Mouse (Mus musculus): Measurements from ENCODE around the gene Atg7.

Atg7 gene

DNA sequence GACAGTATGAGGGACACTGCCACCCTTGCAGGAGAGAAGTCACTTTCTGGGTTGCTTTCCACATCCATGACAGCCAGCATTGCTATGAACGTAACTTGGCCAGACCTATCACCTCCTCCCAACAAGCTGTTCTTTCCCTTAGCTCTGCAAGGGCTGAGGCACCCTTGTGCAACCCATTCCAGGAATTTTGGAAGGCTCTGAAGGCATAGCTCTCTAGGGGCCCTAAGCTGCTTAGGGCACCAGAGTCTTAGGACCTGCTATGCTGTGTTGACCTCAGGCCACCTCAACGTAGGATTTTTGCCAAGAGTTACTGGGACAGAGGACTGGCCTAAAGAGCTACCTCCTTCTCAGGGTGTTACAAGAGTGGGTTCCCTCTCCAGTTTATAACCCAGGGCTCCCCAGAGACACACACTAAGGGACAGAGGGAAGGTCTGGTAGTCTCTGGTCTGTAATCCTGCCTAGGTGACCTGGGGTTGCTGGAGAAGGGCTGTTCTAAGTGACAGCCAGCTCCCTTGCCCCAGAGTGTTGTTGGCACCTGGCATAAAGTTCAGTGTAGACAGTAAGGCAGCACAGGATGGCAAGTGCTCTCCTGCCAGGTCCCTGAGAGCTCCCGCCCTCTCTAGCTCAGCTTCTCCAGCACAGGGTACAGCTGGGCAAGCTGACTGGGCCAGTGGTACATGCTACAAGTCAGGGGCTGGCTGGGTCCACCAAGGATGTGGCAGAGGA, 215.3 kb downstream of the Atg7 start:
- TF ChIP-seq GATA4 (IDR thresholded peaks at IDR 0.05; ENCODE audit: insufficient replicate concordance, low read length), result no peak

DNA sequence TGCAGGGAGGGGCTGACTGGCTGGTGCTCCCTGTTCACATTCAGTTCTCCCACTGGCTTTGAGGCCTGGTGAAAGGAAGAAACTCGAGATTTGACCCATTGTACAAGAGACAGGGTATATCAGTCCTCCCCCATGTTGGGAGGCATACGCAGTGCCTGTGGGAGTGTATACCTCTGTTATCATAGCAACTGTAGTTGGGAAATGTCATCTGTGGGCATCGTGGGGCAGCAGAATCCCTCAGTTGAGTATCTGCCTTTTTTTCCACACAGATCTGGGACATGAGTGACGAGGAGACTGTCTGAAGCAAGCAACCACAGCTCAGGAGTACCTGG, 215.8 kb downstream of the Atg7 start:
- TF ChIP-seq GATA4 (IDR thresholded peaks at IDR 0.05; ENCODE audit: insufficient replicate concordance, low read length), result no peak

DNA sequence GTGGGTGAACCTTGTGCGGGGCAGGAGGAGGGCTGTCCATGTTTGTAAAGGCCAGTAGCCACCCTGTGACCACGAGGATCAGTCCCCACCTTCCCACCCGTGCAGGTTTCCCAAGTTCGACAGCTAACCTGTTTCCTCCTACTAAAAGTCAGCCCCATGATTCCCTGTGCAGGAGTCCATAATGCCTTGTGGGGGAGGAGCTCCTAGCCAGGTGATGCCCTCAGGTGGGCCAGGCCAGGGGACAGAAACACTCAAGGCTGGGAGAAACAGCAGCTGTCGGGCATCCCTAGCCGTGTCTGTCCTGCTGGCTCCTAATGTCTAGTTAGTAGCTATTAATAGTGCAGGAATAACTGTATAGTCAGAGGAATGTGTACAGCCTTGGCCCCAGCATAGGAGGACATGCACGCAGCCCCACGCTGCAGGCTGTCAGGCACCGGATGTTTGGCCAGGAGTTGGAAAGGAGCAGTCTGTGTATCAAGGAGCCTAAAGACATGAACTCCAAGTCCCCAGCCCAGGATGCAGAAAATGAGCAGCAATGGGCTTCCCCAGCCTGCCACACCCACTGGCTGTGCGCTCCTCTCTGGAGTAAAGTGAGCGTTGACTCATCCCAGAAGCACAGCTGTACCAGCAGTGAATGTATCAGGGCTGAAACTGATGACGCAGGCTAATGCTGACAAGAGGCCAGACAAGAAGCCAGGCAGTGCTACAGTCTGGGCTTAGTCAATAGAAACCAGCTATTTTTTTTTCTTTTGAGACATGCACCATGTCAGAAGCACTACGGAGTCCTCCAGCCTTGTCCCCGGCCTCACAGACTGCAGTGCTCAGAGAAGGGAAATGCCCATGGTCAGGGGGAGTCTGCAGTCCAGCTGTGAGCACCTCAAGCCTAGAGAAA, 218.0 kb downstream of the Atg7 start:
- no peak for TF ChIP-seq GATA4 (IDR thresholded peaks at IDR 0.05; ENCODE audit: insufficient replicate concordance, low read length)

- no peak for TF ChIP-seq GATA4 (IDR thresholded peaks at IDR 0.05; ENCODE audit: insufficient replicate concordance, low read length)
Measured at GRCm38 (mm10) chr6:114861591-114861990, 218.7 kb downstream of the Atg7 start.

DNA sequence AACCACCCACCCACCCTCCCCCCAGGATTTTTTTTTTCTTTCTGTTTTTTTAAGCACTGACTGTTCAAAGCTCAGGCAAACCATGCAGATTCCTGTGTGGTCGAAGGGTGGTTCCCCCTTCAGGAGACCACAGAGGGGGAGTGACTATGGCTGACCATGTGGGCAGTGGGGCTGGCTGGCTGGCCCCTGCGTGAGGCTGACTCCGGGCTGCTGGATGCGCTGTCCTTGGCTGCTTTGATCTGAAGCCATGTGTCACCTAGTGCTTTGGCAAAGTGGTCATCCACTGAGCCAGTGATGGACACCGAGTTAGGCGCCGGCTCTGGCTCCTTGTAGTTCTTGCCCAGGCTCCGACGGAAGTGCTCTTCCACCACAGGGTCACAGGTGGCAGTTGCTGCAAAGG, 219.1 kb downstream of the Atg7 start:
- TF ChIP-seq GATA4 (IDR thresholded peaks at IDR 0.05; ENCODE audit: insufficient replicate concordance, low read length), result no peak

DNA sequence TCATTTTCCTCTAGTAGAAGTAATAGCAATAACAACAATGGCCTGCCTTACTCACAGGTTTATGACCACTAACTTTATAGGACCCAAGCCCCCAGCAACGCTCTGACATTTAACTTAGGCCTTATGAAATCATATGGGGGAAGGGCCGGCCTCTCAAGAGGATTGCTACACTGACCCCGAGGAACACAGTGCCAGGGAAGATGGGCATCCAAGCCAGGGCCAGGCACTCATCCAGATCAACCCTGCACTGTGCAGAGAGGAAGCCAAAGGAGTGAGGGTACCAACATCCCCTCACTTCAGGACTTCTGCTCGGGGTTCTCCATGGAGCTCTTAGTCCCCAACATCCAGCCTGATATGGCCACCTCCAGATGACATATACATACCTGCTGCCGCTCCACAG, 220.6 kb downstream of the Atg7 start:
- no peak for TF ChIP-seq GATA4 (IDR thresholded peaks at IDR 0.05; ENCODE audit: insufficient replicate concordance, low read length)

GRCm38 (mm10) chr6:114864421-114864820, 221.5 kb downstream of the Atg7 start:
- TF ChIP-seq GATA4 (IDR thresholded peaks at IDR 0.05; ENCODE audit: insufficient replicate concordance, low read length), result no peak

- TF ChIP-seq GATA4 (IDR thresholded peaks at IDR 0.05; ENCODE audit: insufficient replicate concordance, low read length), result no peak
Measured at GRCm38 (mm10) chr6:114866078-114866477, 223.2 kb downstream of the Atg7 start.

- peak; percentile 78; the same call in 1 of the 2 replicates for TF ChIP-seq GATA4 (IDR thresholded peaks at IDR 0.05; ENCODE audit: insufficient replicate concordance, low read length)
Measured at GRCm38 (mm10) chr6:114866619-114867018, 223.7 kb downstream of the Atg7 start.

DNA sequence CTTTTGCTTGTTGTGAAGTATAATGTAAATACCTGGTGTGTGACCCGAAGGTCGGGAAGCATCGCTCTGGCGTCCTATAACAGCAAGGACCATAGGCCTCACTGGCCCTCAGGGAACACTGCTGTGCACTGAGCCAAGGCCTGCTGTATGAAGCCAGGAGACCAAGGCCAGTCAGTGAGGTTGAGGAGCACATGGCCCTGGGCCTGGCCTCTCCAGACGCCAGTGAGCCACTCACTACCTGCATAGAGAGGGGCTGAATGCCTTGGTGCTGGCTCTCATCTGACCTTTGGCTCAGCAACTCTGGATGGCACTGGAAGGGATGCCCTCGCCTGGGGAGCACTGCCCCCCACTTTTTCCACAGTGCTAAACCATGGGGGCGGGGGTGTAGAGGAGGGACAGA, 225.8 kb downstream of the Atg7 start:
- no peak for TF ChIP-seq GATA4 (IDR thresholded peaks at IDR 0.05; ENCODE audit: insufficient replicate concordance, low read length)

DNA sequence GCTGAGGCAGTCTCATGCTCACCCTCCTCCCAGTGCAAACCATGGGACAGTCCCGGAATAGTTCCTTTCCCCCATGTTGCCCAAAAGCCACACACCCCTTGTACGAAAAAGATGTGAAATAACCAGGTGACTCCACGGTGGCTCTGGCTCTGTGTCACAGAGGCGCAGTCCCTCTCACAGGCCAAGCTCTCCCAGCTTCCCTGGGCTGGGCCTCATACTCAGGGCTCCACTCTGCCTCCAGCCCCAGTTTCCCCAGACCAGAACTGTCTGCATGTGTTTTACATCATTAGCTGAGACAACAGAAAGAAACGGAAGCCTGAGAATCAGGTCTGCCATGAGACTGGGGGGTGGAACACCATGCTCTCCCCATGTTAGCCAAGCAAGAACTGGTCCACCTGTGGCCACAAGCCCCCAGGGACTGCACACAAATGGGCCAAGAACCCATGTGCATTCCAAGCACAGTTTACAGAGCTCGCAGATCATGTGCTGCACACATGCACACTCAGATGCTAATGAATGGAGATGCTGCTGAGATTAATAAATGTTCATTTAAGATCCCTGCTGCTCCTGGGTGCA, 226.7 kb downstream of the Atg7 start:
- no peak for TF ChIP-seq GATA4 (IDR thresholded peaks at IDR 0.05; ENCODE audit: insufficient replicate concordance, low read length)

DNA sequence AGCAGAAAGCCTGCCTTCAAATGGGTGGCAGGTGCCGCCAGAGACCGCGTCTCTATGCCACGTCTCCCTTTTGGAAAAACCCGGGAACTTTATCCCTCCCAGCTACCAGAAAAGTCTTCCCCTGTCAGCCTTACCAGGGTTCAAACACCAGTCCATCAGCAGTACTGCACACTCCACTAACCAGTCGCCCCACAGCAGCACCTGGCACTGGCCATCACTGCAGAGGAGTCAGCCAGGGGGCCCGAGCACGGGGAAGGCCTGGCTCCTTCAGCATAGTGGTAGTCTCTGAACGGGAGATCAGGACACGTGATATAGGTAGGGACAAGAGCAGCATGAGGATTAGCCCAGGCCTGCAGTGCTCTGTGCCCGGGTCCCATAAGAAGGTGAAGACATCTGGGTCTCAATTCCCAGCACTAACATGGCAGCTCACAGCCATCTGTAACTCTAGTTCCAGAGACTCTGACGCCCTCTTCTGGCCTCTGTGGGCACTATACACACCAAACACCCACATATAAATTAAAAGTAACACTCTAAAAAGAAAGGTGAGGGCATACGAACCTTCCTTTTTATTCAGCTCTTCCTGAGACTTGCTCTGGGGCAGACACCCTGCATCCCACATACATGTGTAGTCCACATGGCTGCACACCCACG, 228.2 kb downstream of the Atg7 start:
- TF ChIP-seq GATA4 (IDR thresholded peaks at IDR 0.05; ENCODE audit: insufficient replicate concordance, low read length), result no peak

GRCm38 (mm10) chr6:114873808-114874137, 230.9 kb downstream of the Atg7 start:
- TF ChIP-seq GATA4 (IDR thresholded peaks at IDR 0.05; ENCODE audit: insufficient replicate concordance, low read length), result no peak

- TF ChIP-seq GATA4 (IDR thresholded peaks at IDR 0.05; ENCODE audit: insufficient replicate concordance, low read length), result no peak
Measured at GRCm38 (mm10) chr6:114874138-114874928, 231.4 kb downstream of the Atg7 start.

- TF ChIP-seq GATA4 (IDR thresholded peaks at IDR 0.05; ENCODE audit: insufficient replicate concordance, low read length), result peak; percentile 61; the same call in 1 of the 2 replicates
Measured at GRCm38 (mm10) chr6:114875018-114875558, 232.2 kb downstream of the Atg7 start.
